Mouse (Mus musculus) ovary, postnatal 10 days (tissue): ENCODE measurements around the gene Atoh1.

ENCODE experiments used
- DNase-seq: peaks from one replicate; pipeline ENCODE4 v3.0.0; 2022; ENCODE audit warnings: low spot score

Atoh1 gene

GRCm38 (mm10) chr6:64728499-64729198, at the start of gene Atoh1:
Gene Atoh1 (plus strand): TSS chr6:64729125.
- DNase-seq: no peak

DNA sequence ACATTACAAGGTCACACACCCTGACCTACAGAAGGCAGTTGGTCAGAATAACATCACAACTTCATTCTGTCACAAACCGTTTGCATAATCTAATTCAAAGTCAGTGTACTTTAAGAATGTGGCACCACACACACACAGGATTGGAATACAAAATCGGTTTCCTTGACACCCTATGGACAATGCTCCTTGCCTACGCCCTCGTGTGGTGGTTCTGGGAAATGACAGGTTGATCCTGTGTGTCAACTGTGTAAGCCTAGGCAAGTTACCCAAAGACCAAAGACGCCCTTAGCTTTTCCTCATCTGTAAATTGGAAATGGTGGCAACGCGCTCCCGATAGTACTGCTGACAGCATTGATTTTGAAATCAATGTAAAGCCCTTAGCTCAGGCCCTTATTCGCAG, 45.0 kb upstream of the Atoh1 start:
- DNase-seq: no peak

DNA sequence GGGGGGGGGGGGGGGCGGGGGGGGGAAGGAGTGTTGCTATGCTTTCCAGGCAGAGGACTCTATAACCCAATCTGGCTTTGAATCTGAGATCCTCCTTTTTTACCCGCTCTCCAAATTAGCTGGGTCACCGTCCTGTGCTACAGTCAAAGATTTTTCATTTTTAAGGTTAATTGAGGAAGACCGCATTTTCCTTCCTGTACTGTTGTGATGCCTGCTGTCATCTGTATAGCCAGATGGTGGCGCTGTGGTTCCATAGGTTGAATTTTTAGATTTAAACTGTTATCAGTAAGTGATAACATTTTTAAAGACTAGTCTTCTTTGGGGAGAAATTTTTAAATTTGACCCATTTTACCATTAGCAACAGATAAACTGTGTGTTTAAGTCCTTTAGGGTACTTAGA, 44.0 kb upstream of the Atoh1 start:
- DNase-seq: no peak

DNA sequence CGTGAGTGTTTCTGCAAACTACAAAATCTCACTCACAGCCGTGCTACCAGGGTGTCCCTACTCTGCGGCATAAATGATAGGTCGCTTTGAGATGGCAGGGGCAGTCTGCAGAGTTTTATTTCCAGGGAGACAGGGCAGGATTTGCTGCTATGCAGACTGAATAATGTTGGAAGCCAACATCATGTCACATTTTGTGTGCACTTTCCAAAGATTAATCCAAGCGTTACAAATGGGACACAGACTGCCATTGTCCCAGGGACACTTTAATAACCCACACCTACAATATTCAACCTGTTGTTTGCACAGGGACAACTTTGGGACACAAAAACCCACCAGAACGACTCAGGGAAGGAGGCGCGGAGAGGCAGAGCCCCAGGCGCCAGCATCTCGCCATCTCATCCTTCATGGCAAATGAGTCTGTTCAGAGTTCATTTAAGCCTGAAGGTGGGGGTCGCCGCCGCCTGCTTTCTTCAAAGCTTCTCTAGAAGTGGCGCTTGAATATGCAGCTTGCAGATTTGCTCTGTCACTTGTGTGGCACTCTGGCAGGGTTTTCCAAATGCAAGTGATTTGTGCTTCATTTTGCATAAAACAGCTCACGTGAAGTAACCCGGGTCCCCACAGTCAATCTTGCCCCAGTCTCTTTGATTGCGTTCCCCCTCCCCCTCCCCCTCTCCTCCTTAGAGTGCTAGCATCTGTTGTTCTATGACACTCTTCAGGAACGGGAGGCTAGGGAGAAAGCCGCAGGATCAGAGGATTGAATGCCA, 40.6 kb upstream of the Atoh1 start:
- DNase-seq: no peak

DNA sequence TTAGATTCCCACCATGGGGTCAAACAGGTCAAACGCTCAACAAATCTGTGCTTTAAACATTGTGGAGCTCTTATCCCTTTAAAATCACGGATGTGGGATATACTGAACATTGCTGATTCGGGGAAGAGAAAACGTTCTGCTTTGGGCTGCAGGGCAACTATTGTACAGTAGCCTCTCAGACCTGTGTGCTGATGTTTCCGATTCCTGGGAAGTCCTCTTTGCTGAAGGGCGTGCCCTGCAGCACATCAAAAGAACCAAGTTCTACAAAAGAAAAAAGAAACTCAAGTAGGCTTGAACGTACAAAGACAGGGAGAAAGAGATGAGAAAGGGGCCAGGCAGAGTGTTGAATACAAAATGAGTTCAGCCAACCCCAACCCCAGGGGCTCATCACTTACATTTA, 34.2 kb upstream of the Atoh1 start:
- DNase-seq: no peak

- no peak for DNase-seq
Measured at GRCm38 (mm10) chr6:64703659-64704058, 25.3 kb upstream of the Atoh1 start.

GRCm38 (mm10) chr6:64727751-64728403, 1.0 kb upstream of the Atoh1 start:
- no peak for DNase-seq

- DNase-seq: no peak
Measured at GRCm38 (mm10) chr6:64729231-64730011, 496 bp downstream of the Atoh1 start.

DNA sequence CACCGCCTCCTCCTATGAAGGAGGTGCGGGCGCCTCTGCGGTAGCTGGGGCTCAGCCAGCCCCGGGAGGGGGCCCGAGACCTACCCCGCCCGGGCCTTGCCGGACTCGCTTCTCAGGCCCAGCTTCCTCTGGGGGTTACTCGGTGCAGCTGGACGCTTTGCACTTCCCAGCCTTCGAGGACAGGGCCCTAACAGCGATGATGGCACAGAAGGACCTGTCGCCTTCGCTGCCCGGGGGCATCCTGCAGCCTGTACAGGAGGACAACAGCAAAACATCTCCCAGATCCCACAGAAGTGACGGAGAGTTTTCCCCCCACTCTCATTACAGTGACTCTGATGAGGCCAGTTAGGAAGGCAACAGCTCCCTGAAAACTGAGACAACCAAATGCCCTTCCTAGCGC, 1.1 kb downstream of the Atoh1 start:
- DNase-seq: no peak

DNA sequence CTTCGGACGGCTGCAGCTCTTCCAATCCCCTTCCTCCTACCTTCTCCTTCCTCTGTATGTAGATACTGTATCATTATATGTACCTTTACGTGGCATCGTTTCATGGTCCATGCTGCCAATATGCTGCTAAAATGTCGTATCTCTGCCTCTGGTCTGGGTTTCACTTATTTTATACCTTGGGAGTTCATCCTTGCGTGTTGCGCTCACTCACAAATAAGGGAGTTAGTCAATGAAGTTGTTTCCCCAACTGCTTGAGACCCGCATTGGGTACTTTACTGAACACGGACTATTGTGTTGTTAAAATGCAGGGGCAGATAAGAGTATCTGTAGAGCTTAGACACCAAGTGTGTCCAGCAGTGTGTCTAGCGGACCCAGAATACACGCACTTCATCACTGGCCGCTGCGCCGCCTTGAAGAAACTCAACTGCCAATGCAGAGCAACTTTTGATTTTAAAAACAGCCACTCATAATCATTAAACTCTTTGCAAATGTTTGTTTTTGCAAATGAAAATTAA, 1.6 kb downstream of the Atoh1 start:
- no peak for DNase-seq

DNA sequence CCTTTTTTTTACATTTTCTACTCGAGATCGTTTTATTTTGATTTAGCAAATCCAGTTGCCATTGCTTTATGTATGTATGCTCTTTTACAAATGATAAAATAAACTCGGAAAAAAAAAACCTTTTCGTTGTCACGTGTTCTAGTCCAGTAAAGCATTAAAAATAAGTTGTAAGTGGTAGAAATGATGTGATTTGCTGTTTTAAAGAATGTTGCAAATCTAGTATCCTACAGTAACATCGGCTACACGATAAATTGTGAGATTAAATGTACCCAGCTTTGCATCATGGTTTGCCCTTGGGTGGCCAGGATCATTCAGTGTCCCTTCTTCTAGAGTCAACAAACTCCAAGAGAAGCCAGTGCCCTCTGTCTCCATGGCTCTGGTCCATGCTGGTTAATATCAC, 2.2 kb downstream of the Atoh1 start:
- DNase-seq: no peak

DNA sequence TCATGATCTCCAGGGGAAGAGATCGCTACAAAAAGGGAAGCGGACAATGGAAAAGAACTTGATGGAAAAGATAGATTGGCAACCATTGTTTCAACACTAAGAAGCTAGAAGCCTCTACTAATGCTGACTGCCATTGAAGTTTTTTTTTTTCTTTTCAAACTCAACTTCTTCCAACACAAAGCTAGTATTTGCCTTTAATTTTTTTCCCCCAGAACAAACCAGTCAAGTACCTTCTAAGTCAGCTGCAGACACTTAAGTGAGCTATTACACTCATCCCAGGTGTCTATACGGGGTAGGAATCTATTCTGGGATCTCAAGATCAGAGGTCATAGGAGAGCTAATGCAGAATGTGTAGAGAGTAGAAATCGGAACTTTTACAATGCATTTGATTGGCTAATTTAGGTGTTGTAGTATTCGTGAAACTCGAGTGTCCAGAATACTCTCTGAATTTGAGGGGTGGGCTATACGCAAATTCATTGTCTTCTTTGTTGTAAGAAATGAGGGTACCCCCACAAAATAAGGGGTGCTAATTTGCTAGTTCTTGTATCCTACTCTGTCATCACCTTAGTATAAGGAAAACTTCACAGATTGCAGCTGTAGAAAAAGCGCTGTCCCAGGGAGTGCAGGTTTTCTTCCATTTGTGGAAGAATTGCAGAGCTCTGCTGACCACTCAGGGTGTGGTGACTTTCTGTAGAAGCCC, 2.8 kb downstream of the Atoh1 start:
- DNase-seq: no peak

DNA sequence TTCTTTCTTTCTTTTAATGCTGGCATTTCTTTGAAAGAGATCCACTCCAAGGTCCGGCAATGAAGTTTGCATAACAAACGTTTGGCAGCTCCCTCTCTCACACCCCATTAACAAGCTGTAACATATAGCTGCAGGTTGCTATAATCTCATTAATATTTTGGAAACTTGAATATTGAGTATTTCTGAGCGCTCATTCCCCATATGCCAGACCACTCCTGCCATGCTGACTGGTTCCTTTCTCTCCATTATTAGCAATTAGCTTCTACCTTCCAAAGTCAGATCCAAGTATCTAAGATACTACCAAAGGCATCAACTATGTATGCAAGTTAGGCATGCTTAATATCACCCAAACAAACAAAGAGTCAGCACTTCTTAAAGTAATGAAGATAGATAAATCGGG, 4.4 kb downstream of the Atoh1 start:
- no peak for DNase-seq

- DNase-seq: no peak
Measured at GRCm38 (mm10) chr6:64734441-64735320, 5.8 kb downstream of the Atoh1 start.

- no peak for DNase-seq
Measured at GRCm38 (mm10) chr6:64736317-64736716, 7.4 kb downstream of the Atoh1 start.

DNA sequence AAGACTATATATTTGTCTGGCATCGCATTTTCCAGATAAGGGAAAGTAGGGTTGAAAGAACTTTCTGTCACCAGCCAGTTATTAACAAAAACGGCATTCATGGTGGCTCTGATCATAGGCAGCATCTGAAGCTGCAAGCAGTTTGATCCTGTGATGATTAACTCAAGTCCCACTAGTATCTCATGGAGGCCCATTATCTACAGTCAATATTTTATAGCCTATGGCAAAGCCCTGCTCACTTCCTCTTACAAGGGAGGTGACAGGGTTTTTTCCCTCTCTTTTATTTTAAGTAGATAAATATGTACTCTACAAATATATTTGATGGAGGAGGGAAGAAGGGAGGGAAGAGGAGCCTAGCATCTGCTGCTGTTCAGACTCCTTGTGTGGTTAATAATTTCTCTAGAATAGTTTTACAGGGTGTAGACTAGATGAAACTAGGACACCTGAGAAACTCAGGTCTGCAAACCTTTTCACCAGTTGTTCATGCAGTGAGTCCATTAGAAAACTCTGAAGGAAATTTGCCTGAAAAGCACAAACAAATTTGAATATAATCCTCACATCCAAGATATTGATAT, 14.1 kb downstream of the Atoh1 start:
- no peak for DNase-seq

DNA sequence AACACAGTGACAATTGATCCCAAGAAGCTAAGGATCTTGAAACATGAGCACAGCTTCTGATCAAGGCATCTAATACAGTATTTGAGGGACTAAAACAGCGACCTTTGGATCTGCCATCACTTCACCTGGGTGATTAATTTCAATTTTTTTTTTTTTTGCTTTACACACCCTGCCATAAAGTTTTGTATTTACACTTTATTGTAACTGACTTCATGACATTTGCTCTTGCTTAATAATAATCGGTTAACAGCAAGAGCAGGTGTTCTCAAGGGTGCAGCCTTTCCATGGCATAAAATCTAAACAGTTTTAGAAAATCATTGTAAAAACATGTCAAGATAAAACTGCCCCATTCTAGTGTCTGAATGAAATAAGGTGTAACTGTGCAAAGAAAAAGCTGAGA, 25.6 kb downstream of the Atoh1 start:
- no peak for DNase-seq

GRCm38 (mm10) chr6:64763901-64764300, 35.0 kb downstream of the Atoh1 start:
- no peak for DNase-seq

- no peak for DNase-seq
Measured at GRCm38 (mm10) chr6:64773430-64773829, 44.5 kb downstream of the Atoh1 start.
